Mouse (Mus musculus): ENCODE measurements around the gene Rarres1.

Rarres1 gene

DNA sequence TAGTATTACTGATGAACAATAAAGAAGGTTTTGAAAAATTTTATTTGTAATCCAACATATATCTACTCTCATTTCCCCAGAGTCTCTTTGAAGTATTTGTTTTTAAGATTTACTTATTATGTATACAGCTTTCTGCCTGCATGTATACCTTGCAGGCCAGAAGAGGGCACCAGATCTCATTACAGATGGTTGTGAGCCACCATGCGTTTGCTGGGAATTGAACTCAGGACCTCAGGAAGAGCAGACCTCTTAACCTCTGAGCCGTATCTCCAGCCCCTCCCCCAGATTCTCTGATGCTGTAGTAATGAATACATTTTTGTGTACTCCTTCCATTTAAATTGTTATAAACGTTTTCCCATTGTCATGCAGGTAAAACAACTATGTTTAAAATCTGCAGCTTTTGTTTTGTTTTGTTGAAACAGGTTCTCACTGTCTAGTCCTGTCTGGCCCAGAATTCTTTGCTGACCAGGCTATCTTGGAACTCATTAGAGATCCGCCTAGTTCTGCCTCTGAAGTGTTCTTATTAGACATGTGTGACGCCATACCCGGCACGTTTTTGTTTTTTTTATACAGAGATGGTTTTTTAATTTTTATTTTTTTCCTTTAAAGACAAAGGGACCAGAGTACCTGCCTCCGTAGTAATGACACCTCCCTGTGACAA lies 85.9 kb downstream of the Rarres1 start:
- in situ Hi-C loops (cut with MboI; ENCODE audit: low sequenced_read_pairs), result no loop called here

Data from CH12F3 (cell line).